Mouse (Mus musculus) CH12.LX (cell line): ENCODE data around the gene Man1a. TPM values are rescaled to one million over a fixed set of nuclear protein-coding genes. Genes with fewer than 3 reads are reported as not detected.

Source experiments
- DNase-seq: peaks from one replicate; pipeline ENCODE4 v3.0.0-alpha.2; 2013; ENCODE audit errors: extremely low read depth
- H3K27ac ChIP-seq: 2 replicates; pipeline ENCODE4 v1.5.1; 2012; ENCODE audit warnings: low read depth, mild to moderate bottlenecking, control low read depth, moderate library complexity; ENCODE audit not compliant: insufficient read depth
- H3K27me3 ChIP-seq: replicated peaks from 2 replicates; pipeline ENCODE3; 2012; ENCODE audit warnings: inconsistent platforms
- H3K36me3 ChIP-seq, 2 experiments: replicated peaks in 1 of 2; 2 replicates each; pipeline versions ENCODE3 to v1.6.1; 2012; ENCODE audit warnings: inconsistent platforms in 1 of 2, low read length in 1 of 2, mild to moderate bottlenecking in 1 of 2, mixed read lengths in 1 of 2, moderate library complexity in 1 of 2; ENCODE audit not compliant: control insufficient read depth in 1 of 2, insufficient read depth in 1 of 2
- H3K4me1 ChIP-seq, 2 experiments: 2 replicates each; pipeline ENCODE4 v1.6.1; 2012; ENCODE audit warnings: inconsistent platforms in 1 of 2, moderate library complexity in 1 of 2; ENCODE audit not compliant: insufficient read depth in 2 of 2, control insufficient read depth in 1 of 2
- H3K4me2 ChIP-seq: 2 replicates; pipeline ENCODE4 v1.6.1; 2012; ENCODE audit warnings: low read depth, mild to moderate bottlenecking, control low read depth; ENCODE audit not compliant: poor library complexity, insufficient read depth, severe bottlenecking
- H3K4me3 ChIP-seq, 3 experiments: fragments of 150-350 bp in 1 of 3; sonication (generic) in 1 of 3; replicated peaks in 1 of 3; 2 replicates each; pipeline versions ENCODE3 to v1.5.1; 2011 to 2012; ENCODE audit warnings: low read depth in 2 of 3, low read length in 2 of 3, mild to moderate bottlenecking in 2 of 3, moderate library complexity in 2 of 3, control low read depth in 1 of 3, improper control_type of control experiment in 1 of 3, inconsistent platforms in 1 of 3, mixed read lengths in 1 of 3; ENCODE audit not compliant: poor library complexity in 1 of 3
- H3K79me2 ChIP-seq: replicated peaks from 2 replicates; pipeline ENCODE4 v1.6.1; 2012; ENCODE audit warnings: mild to moderate bottlenecking, moderate library complexity; ENCODE audit not compliant: control insufficient read depth, poor library complexity, insufficient read depth, severe bottlenecking; ENCODE audit errors: extremely low read depth
- H3K9ac ChIP-seq: 2 replicates; pipeline ENCODE4 v1.6.1; 2012; ENCODE audit warnings: low read depth, mild to moderate bottlenecking, control low read depth, moderate library complexity; ENCODE audit not compliant: insufficient read depth
- H3K9me3 ChIP-seq: replicated peaks from 2 replicates; pipeline ENCODE3; 2012; ENCODE audit warnings: low read length, inconsistent platforms, mixed read lengths
- BHLHE40 ChIP-seq: IDR thresholded peaks from 2 replicates; pipeline ENCODE4 v1.6.1; 2011; ENCODE audit warnings: mild to moderate bottlenecking, low read depth, low read length, improper control_type of control experiment
- CHD1 ChIP-seq: IDR thresholded peaks from 2 replicates; pipeline ENCODE4 v1.6.1; 2012; ENCODE audit warnings: low read depth, low read length, improper control_type of control experiment, inconsistent platforms
- CHD2 ChIP-seq: IDR thresholded peaks from 2 replicates; pipeline ENCODE4 v1.6.1; 2011; ENCODE audit warnings: low read length, improper control_type of control experiment
- CTCF ChIP-seq, 2 experiments: IDR thresholded peaks in 1 of 2; conservative IDR thresholded peaks in 1 of 2; 2 replicates each; pipeline ENCODE4 v1.5.1; 2011 to 2012; ENCODE audit warnings: low read depth in 2 of 2, low read length in 2 of 2, improper control_type of control experiment in 1 of 2, inconsistent platforms in 1 of 2, mild to moderate bottlenecking in 1 of 2, moderate library complexity in 1 of 2
- E2F4 ChIP-seq: IDR thresholded peaks from 2 replicates; pipeline ENCODE4 v1.6.1; 2011; ENCODE audit warnings: low read depth, low read length, improper control_type of control experiment; ENCODE audit not compliant: insufficient replicate concordance
- ELF1 ChIP-seq: IDR thresholded peaks from 2 replicates; pipeline ENCODE4 v1.6.1; 2014; ENCODE audit warnings: low read depth, mild to moderate bottlenecking, inconsistent platforms, low read length, improper control_type of control experiment
- EP300 ChIP-seq: IDR thresholded peaks from 2 replicates; pipeline ENCODE4 v1.6.1; 2011; ENCODE audit warnings: low read length, improper control_type of control experiment
- ETS1 ChIP-seq: conservative IDR thresholded peaks from 2 replicates; pipeline ENCODE4 v1.6.1; 2012; ENCODE audit warnings: low read depth, mild to moderate bottlenecking, inconsistent platforms, low read length, improper control_type of control experiment, moderate library complexity
- GABPA ChIP-seq: IDR thresholded peaks from 2 replicates; pipeline ENCODE4 v1.6.1; 2012; ENCODE audit warnings: low read depth, low read length, improper control_type of control experiment, inconsistent platforms; ENCODE audit not compliant: insufficient replicate concordance
- IRF4 ChIP-seq: IDR thresholded peaks from 2 replicates; pipeline ENCODE4 v1.6.1; 2014; ENCODE audit warnings: low read depth, mild to moderate bottlenecking, inconsistent platforms, low read length, improper control_type of control experiment
- JUN ChIP-seq: IDR thresholded peaks from 2 replicates; pipeline ENCODE4 v1.6.1; 2011; ENCODE audit warnings: low read depth, mild to moderate bottlenecking, low read length, improper control_type of control experiment, moderate library complexity; ENCODE audit not compliant: insufficient read depth
- JUND ChIP-seq: conservative IDR thresholded peaks from 2 replicates; pipeline ENCODE4 v1.6.1; 2011; ENCODE audit warnings: low read depth, low read length, improper control_type of control experiment
- KAT2A ChIP-seq: IDR thresholded peaks from 2 replicates; pipeline ENCODE4 v1.6.1; 2012; ENCODE audit warnings: low read length, improper control_type of control experiment, inconsistent platforms; ENCODE audit not compliant: insufficient replicate concordance
- MAFK ChIP-seq: IDR thresholded peaks from 2 replicates; pipeline ENCODE4 v1.6.1; 2011; ENCODE audit warnings: low read length, improper control_type of control experiment; ENCODE audit not compliant: insufficient replicate concordance
- MAX ChIP-seq: IDR thresholded peaks from 2 replicates; pipeline ENCODE4 v1.6.1; 2011; ENCODE audit warnings: low read length, improper control_type of control experiment
- MEF2A ChIP-seq: IDR thresholded peaks from 2 replicates; pipeline ENCODE4 v1.6.1; 2014; ENCODE audit warnings: low read depth, mild to moderate bottlenecking, inconsistent platforms, low read length, improper control_type of control experiment, borderline replicate concordance
- MXI1 ChIP-seq: IDR thresholded peaks from 2 replicates; pipeline ENCODE4 v1.6.1; 2011; ENCODE audit warnings: mild to moderate bottlenecking, low read depth, low read length, improper control_type of control experiment
- MYC ChIP-seq: IDR thresholded peaks from 2 replicates; pipeline ENCODE4 v1.6.1; 2011; ENCODE audit warnings: low read depth, mild to moderate bottlenecking, improper control_type of control experiment, low read length
- PAX5 ChIP-seq: IDR thresholded peaks from 2 replicates; pipeline ENCODE4 v1.6.1; 2012; ENCODE audit warnings: low read length, inconsistent platforms, mixed read lengths
- POLR2A ChIP-seq: IDR thresholded peaks from 2 replicates; pipeline ENCODE4 v1.6.1; 2011; ENCODE audit warnings: low read depth, mild to moderate bottlenecking, improper control_type of control experiment, low read length
- POLR2AphosphoS2 ChIP-seq: IDR thresholded peaks from 2 replicates; pipeline ENCODE4 v1.6.1; 2011; ENCODE audit warnings: low read depth, low read length, improper control_type of control experiment
- RAD21 ChIP-seq: IDR thresholded peaks from 2 replicates; pipeline ENCODE4 v1.6.1; 2011; ENCODE audit warnings: low read depth, mild to moderate bottlenecking, low read length, improper control_type of control experiment, moderate library complexity
- RCOR1 ChIP-seq: conservative IDR thresholded peaks from 2 replicates; pipeline ENCODE4 v1.6.1; 2012; ENCODE audit warnings: low read depth, mild to moderate bottlenecking, inconsistent platforms, low read length, improper control_type of control experiment
- SIN3A ChIP-seq: IDR thresholded peaks from 2 replicates; pipeline ENCODE4 v1.6.1; 2012; ENCODE audit warnings: low read length, improper control_type of control experiment, inconsistent platforms
- SMC3 ChIP-seq: IDR thresholded peaks from 2 replicates; pipeline ENCODE4 v1.6.1; 2011; ENCODE audit warnings: low read depth, low read length, improper control_type of control experiment
- TBP ChIP-seq: conservative IDR thresholded peaks from 2 replicates; pipeline ENCODE4 v1.6.1; 2011; ENCODE audit warnings: low read depth, low read length, improper control_type of control experiment
- UBTF ChIP-seq: IDR thresholded peaks from 2 replicates; pipeline ENCODE4 v1.6.1; 2012; ENCODE audit warnings: low read depth, mild to moderate bottlenecking, inconsistent platforms, low read length, improper control_type of control experiment, moderate library complexity
- USF1 ChIP-seq: IDR thresholded peaks from 2 replicates; pipeline ENCODE4 v1.6.1; 2014; ENCODE audit warnings: low read depth, mild to moderate bottlenecking, inconsistent platforms, low read length, improper control_type of control experiment
- USF2 ChIP-seq: conservative IDR thresholded peaks from 2 replicates; pipeline ENCODE4 v1.6.1; 2011; ENCODE audit warnings: low read depth, low read length, improper control_type of control experiment
- ZC3H11A ChIP-seq: IDR thresholded peaks from 2 replicates; pipeline ENCODE4 v1.6.1; 2012; ENCODE audit warnings: low read depth, mild to moderate bottlenecking, inconsistent platforms, low read length, improper control_type of control experiment
- ZKSCAN1 ChIP-seq: IDR thresholded peaks from 2 replicates; pipeline ENCODE4 v1.6.1; 2012; ENCODE audit warnings: low read depth, inconsistent platforms, low read length, improper control_type of control experiment, borderline replicate concordance
- ZMIZ1 ChIP-seq: IDR thresholded peaks from 2 replicates; pipeline ENCODE4 v1.6.1; 2012; ENCODE audit warnings: low read depth, mild to moderate bottlenecking, inconsistent platforms, low read length, improper control_type of control experiment
- dilution Hi-C: fragments of 300-500 bp; cut with MboI; formaldehyde crosslinking; loops from 2 replicates; pipeline ENCODE4 v1.14.3; 2020; ENCODE audit warnings: low sequenced_read_pairs; ENCODE audit not compliant: extremely low pct_unique_long_range_greater_than_20kb, extremely low pct_ligation_motif_present
- in situ Hi-C: fragments of 300-500 bp; cut with MboI; formaldehyde crosslinking; loops from 3 replicates; pipeline ENCODE4 v1.14.3; 2019; ENCODE audit warnings: low sequenced_read_pairs, low pct_ligation_motif_present, low pct_unique_long_range_greater_than_20kb, mixed read lengths
- polyA plus RNA-seq: library from polyadenylated mRNA; unstranded; fragments of >175 nt; gene quantifications from 2 replicates; pipeline ENCODE4 v1.2.1, GENCODE M21; 2012; ENCODE audit warnings: low read depth; ENCODE audit not compliant: insufficient read length
- total RNA-seq, 2 experiments: library from RNA; depleted of rRNA; stranded (reverse); fragments of 300-350 nt in 1 of 2; fragments of >200 nt in 1 of 2; gene quantifications; 2 replicates each; pipeline ENCODE4 v1.2.3; 2012 to 2014

Man1a gene
- total and polyA plus RNA-seq, 3 experiments = 104 to 211 (median 191) TPM

DNA sequence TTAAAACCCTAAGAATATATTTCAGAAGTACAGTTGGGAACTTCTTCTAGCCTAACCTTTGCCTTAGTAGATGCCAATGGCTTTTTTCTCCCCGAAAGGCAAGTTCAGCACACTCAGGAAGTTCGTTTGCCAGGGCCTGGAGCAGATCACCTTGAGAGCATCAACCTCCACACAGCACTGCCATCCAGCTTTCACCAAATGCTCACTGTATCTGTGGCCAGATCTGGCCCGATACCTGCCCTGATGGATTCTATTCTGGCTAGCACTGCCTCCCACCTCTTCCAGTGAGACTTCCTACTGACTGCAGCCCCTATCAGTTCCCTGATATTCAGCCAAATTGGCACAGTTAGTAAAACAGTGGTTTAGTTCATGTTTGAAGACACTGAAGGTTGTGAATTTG, 202.2 kb downstream of the Man1a start:
- Histone ChIP-seq H3K79me2 (no peaks in the 10 kb centered on the region), H3K4me1 (peaks cover 3 to 15% of the 10 kb centered on the region in 2 experiments; a peak in 2 of 4 replicates), H3K27me3 (no peaks in the 10 kb centered on the region), H3K4me2 (no peak overlapping the region), H3K27ac (no peak overlapping the region), H3K36me3 (no peaks in the 10 kb centered on the region), H3K9me3 (peaks cover 4% of the 10 kb centered on the region), H3K9ac (no peak overlapping the region), H3K4me3 (no peak overlapping the region)
- no peak for DNase-seq
- dilution Hi-C loops = no loop called here
- in situ Hi-C loops = loop anchor here (5.0 to 25.0 kb wide), 2 partner anchors 198 to 388 kb away; no protein-coding TSS in a partner anchor
- no peak for TF ChIP-seq USF1
- TF ChIP-seq JUN = no peak
- TF ChIP-seq MAX = no peak

DNA sequence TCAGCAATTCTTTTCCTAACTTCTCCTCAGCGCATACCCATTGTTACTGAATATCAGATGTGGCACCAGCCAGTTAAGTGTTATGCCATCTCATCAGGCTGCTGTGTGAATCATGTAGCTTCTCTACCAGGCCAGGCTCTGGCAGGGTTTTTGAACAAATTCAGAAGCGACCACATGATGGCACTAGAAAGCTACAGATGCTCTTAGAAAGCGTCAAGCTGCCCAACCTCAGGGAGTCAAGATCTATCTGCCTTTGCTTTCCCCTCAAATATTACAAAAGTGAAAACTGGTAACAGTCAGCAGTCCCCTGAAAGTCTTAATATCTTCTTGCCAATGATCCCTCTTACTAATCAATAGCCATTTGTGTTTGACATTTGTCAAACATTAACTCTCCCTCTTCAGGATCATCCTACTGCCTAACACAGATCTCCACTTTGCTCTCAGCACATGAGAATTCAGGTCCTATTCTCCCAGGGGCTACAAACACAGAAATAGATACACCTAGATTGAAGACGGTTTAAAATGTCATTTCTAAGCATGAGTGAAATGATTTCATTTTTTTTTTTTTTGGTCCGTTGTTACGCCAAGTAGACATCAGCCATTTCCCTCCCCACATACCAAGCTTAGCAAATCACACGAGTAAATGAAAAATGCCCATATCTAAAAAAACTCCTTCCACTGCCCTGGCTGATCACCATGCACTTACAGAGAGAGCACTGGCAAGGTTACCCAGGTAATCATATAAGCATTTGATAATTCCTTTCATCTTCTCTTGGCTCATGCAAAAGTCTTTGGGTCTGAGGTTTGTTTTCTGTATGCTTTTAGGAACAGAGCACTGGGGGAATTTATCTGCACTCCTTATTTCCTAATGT, 212.7 kb downstream of the Man1a start:
- Histone ChIP-seq H3K79me2 (no peaks in the 10 kb centered on the region), H3K27ac (no peak overlapping the region), H3K9ac (no peak overlapping the region), H3K4me1 (peaks cover 0 to 41% of the 10 kb centered on the region in 2 experiments; a peak in 2 of 4 replicates), H3K9me3 (peaks cover 3% of the 10 kb centered on the region), H3K36me3 (no peaks in the 10 kb centered on the region), H3K4me2 (no peak overlapping the region), H3K4me3 (no peak overlapping the region), H3K27me3 (no peaks in the 10 kb centered on the region)
- peak; percentile 86 for DNase-seq
- TF ChIP-seq CHD2 = no peak
- no peak for TF ChIP-seq CHD1
- no peak for TF ChIP-seq JUND
- no peak for TF ChIP-seq USF2
- TF ChIP-seq ZKSCAN1 = no peak
- TF ChIP-seq MYC = 0 out of 2 replicates have a peak, but pooled peaks have one; percentile 20
- TF ChIP-seq E2F4 = no peak
- peak; percentile 92 for TF ChIP-seq ZC3H11A
- no peak for TF ChIP-seq EP300
- no peak for TF ChIP-seq BHLHE40
- TF ChIP-seq MAFK = no peak
- TF ChIP-seq KAT2A = no peak
- no peak for TF ChIP-seq MXI1
- TF ChIP-seq ELF1 = no peak
- peak; percentile 98 for TF ChIP-seq RAD21
- TF ChIP-seq IRF4 = peak; percentile 49; the same call in 1 of the 2 replicates
- no peak for TF ChIP-seq PAX5
- TF ChIP-seq SMC3 = peak; percentile 91
- no peak for TF ChIP-seq TBP
- no peak for TF ChIP-seq MEF2A
- TF ChIP-seq CTCF (conservative IDR thresholded peaks at IDR 0.05 in 1 of 2, IDR thresholded peaks at IDR 0.05 in 1 of 2; ENCODE audit: low read depth in 2 of 2, low read length in 2 of 2) = peak; percentile 38 to 92; a peak in 3 of 4 replicates
- no peak for TF ChIP-seq UBTF
- no peak for TF ChIP-seq GABPA
- no peak for TF ChIP-seq SIN3A
- TF ChIP-seq POLR2A = no peak
- TF ChIP-seq RCOR1 = no peak
- no peak for TF ChIP-seq POLR2AphosphoS2
- TF ChIP-seq ZMIZ1 = no peak
- TF ChIP-seq ETS1 = no peak
- in situ Hi-C loops (loop anchor here (25.0 kb wide), 1 partner anchor 399 kb away; no protein-coding TSS in a partner anchor), dilution Hi-C loops (no loop called here)
